Mouse (Mus musculus): ENCODE measurements around the gene Kif26b. TPM values are rescaled to one million over a fixed set of nuclear protein-coding genes. Genes with fewer than 3 reads are reported as not detected.
A peak's percentile ranks its signal among the peaks of the same experiment; 100 is the strongest.

Gene Kif26b
- total RNA-seq, 2 experiments from 2014 or later = 1.4 to 2.5 TPM

DNA sequence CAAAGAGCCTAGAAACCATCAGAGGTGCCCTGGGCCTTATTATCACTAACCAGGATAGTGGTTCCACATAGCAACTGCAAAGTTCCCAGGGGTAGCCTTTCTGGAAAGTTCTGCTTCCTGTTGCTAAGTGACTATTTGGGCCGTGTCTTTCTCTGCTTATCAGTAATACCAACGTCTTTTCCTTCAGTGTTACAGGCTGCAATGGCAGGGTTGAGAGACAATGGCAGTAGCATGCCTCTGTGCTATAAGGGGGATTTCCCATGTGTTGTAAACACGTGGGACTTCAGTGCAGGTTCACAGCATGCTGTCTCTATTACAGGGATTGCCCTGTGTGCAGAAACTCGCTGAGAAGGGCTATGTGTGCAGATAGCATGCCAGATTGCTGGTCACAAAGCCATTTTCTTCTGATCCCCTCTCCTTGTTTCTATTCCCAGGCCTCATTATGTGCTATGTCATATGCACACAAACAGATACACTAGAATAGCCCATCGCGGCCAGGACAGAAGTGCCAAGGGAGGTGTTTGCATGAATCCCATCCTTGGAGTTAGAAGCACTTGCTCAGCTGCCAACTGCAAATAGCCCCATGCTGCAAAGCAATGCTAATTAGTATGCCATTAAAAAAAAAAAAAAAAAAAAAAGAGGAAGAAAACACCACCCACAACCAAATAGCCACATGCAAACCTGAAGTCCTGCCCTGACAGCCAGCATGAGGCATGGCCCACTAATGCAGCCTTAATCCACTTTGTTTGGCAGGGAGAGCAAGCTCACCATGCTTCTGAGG lies 384.2 kb downstream of the Kif26b start:
- DNase-seq = no peak

DNA sequence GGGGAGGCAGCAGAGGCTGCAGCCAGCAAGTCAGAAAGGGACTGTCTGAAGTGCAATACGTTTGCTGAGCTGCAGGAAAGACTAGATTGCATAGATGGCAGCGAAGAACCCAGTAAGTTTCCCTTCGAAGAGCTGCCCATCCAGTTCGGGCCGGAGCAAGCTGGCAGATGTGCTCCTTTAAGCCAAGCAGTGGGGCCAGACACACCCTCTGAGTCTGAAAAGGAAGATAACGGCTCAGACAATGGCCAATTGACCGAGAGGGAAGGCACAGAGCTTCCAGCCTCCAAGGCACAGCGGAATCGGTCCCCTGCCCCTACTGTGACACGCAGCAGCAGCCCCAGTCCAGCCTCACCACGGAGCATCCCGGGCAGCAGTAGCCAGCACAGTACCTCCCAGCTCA lies 386.1 kb downstream of the Kif26b start:
- DNase-seq = no peak

DNA sequence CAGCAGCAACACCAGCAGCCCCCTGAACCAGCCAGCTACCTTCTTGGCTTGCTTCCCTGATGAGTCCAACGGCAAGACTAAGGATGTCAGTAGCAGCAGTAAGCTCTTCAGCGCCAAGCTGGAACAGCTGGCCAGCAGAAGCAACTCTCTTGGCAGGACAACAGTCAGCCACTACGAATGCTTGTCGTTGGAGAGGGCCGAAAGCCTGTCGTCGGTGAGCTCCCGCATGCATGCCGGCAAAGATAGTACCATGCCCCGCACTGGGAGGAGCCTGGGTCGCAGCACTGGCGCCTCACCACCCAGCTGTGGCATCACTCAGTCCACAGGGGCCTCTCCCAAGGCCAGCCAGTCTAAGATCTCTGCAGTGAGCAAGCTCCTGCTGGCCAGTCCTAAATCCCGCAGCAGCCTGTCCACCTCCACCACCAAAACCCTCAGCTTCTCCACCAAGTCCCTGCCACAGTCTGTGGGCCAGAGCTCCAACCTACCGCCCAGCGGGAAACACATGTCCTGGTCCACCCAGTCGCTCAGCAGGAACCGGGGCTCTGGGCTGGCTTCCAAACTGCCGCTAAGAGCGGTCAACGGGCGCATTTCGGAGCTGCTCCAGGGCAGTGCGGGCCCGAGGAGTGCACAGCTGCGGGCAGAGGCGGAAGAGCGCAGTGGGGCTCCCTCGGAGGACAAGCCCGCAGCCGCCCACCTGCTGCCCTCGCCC lies 388.4 kb downstream of the Kif26b start:
- peak; percentile 50 to 52 for DNase-seq

DNA sequence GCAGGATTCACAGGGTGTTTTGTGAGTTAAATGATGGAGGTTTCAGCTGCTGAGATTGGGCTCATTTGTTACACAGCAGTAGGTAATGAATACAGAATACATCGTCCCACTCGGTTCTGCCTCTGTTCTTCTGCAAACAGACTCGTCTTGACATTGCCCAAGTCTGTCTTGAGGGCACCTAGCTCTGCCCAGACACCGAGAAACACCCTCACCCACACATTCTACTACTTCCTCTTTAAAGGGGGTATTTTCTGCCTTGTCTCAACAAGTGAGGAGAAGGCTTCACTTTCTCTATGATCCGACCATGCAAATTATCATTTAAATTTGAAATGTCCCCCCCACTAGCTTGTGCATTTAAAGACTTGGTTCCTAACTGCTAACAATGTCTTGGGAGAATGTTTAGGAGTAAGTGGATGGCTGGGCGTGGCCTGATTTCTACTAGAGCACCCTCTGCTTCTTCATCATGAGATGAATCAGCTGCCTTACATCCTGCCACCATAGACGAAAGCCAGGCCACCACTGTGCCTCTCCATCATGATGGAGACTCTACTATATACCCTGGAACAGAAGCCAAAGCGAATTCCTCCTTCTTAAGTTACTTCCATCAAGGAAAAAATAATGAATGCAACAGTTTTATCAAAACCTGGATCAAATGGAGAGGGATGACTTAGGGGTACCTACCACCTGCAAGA lies 395.7 kb downstream of the Kif26b start:
- no peak for DNase-seq

DNA sequence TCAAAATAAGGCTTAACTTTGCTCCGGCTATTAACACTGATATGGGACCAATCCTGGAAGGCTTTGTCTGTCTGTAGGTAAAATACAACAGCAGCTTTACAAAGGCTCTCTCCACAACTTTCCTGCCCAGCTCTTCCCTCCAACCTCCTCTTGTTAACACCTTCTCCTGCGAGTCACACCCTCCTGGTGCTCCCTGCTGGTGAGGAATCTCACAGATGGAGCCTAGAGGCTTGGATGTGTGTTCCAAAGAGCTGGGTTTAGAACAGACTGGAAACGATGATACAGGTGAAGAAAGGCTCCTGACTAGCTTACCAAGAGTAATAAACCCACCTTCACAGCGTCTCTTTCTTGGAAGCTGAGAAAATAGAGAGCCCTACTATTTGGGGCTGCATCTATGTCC lies 400.6 kb downstream of the Kif26b start:
- DNase-seq = no peak

DNA sequence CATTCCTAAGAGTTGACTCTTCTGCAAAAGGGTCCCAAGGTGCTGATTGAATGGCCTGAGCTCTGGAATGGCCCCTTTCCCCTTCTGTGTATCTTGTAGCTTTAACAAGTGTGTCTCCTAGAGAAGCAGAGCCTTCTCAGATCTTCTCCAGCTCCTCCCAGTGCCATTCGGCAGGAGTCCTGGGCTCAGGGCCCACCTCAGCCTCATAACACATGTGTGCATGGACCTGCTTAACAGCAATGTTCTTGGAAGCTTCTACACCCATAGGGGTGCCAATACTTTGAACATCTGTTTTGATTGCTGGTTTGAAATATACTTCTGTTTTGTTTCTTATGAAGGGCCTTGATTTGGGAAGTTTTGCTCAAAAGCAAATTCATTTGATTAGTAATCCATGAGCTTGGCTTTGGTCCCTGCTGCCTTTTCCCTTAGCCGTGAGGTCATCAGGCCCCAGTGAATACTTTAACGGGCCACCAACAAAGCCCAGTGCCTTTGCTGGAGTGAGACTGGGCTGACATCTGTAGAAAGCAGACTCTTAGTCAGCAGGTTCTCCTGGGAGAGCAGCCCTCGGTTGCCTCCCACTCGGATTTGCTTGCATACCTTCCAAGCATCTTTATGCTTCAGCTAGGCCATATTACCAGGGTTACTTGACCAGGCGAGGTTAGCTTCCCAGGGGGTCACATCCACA lies 405.2 kb downstream of the Kif26b start:
- DNase-seq = no peak

DNA sequence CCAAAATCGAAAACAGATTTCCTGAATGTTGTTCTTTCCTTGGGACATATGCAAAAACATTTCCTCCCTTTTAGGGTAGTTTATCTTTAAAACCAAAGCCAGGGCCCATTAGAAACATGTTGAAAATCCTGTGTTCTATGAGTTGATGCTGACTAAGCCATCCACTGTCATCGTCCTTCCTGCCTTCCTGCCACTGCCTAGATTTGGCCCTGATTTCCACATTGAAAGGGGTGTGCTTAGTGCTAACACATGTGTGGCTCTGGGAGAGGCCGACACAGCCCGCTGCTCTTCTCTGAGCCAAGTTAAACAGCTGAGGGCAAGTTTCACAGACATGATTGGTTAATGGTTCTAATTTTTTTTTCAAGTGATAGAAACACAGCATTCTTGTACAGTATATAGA lies 407.5 kb downstream of the Kif26b start:
- no peak for DNase-seq

DNA sequence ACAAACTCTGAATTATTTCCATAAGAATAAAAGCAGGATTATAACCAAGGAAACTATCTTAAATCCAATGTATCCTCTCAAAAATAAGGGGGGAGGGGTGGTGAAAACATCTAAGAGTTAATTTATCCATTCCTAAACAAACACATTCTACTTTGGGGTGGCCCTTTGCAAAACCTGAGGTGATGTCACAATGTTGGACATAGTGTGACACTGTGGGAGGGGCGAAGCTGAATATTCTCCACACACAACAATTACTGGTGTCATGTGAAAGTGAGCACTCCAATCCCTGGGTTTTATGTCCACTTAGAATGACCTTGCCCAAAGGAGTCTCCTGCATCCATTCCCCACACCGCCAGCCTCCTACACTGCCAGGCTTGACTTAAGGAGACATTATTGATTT lies 408.1 kb downstream of the Kif26b start:
- DNase-seq = no peak

DNA sequence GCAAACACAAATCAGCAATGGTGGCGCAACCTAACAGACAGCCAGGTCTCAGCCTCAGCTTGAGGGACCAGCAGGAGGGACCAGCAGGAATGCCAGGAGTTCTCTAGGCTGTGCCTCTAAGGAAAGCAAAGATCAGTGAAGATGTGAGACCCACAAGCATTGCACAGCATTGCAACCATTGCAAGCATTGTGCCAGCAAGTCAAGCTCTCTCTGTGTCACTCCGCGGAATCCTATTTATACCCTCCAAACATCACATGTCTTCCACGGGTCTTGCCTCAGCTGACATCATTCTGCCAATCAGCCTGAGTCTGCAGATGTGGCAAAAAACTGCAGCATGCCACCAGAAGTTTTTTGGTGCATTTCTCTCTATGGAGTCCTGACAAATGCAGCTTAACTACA lies 411.4 kb downstream of the Kif26b start:
- no peak for DNase-seq

DNA sequence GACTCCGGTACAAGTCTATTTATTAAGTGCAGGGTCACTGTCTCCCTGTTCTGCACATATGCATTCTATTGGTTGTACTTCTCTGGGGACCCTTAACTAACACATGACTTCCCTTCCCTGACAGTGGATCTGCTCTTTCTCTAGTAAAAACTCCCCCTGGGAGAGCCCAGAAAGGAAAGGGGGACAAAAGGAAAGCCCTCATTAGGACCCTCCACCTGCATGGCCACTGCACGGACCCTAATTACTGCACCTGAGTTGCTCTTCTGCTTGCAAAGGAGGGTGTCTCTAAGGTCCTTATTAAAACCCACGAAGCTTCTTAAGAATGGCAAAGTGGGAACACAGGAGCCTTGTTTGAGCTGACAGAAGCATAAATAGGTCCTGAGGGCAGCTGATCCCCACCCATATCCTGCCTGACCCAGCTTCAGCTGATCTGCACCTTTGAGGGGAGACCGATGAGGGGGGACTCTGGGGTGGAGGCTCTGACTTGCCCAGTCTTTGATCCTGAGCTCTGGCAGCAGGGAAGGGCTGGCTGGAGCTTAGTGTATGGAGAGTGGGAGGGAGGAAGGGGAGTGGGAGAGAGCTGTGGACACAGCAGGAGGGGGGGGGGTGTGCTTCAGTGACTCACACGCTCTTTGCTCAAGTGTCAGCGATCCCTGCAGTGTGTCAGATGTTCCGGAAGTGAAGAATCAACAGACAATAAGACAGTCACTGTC lies 413.5 kb downstream of the Kif26b start:
- DNase-seq = no peak

DNA sequence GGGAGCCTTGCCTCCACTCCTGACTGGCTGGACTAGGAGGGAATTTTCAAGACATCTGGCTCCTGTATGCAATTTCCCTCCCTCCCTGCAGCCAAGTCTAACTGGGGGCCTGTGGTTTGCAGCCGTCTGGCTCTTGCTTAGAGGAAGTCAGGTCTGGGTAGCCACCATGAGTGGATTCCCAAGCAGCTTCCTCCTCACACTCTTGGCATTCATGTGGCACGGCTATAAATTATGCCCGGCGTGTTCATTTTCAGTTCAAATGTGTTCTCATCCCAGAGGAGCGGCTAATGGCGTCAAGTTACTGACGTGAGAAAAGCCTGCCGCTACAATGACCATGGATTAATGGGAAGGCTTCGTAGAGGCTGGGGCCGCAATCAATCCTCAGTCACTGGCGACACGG lies 424.0 kb downstream of the Kif26b start:
- DNase-seq = no peak

DNA sequence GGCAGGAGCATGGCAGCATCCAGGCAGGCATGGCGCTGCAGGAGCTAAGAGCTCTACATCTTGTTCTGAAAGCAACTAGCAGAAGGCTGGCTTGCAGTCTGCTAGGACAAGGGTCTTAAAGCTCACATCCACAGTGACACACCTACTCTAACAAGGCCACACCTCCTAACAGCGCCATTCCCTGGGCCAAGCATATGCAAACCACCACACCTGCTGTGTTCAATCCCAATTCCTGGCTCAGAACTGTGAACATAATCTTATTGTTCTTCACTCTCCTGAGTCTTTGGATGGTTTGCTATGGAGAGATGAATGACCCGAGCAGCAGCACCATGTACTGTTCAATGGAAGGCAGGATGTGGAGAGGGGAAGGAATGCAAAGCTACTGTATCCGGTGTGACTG lies 429.7 kb downstream of the Kif26b start:
- DNase-seq = no peak

DNA sequence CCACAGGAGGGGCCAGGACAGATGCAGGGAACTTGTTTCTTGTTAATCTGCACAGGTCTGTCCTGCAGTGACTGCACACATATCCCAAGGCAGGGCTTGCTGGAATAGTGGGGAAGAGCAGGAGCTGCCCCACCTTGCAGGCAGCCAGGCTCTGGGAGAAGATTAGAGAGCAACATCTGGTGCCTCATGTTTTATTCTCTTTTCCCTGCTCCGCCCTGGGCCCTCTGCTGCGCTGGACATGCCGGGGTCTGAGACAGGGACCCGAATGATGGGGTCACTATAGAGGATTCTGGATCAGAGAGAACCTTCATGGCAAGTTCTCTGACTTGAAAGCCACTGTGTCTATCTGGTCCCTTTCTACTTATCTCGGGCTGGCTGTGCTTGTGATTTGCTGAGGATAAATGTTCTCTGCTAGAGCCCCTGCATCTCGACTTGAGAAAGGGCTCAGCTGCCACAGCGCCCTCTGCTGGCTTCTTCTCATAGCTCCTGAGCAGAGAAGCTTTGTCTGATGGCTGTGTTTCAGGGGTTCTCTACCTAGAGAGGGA lies 431.2 kb downstream of the Kif26b start:
- peak; percentile 75 to 82 for DNase-seq

DNA sequence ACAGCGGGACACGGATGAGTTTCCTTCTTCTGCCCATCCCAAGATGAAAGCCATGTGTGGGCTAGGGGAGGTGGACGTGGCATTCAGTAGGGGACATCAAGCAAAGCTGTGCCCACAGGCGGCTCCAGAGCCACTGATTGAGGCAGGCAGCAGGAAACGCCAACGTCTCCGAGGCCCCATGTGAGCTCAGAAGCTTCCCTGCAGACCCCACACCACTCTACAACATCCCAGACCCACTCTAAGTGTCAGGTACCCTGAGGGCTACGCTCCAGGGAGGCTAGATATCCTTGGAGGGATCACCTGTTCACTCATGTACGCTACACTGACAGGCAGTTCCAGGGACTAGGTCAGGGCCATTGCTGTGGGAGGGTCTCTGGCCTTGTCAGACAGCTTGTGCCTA lies 432.7 kb downstream of the Kif26b start:
- DNase-seq = no peak

DNA sequence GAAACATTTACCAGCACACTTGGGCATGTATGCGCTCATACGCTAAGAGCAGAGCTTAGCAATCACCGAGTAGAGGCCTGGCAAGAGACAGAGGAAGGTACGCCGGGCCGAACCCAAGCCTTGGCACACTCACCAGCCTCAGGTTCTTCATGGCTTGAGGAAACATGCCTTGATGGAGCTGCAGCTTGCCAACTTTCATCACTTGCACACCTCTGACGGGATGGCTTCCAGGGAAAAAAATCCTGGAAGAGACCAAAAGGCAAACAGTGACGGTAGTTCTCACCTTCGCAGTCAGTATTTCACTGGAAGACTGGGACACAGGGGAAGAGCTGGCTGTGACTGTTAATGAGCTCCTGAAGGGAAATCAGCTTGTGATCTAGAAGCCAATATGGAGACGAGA lies 443.1 kb downstream of the Kif26b start:
- DNase-seq = no peak

DNA sequence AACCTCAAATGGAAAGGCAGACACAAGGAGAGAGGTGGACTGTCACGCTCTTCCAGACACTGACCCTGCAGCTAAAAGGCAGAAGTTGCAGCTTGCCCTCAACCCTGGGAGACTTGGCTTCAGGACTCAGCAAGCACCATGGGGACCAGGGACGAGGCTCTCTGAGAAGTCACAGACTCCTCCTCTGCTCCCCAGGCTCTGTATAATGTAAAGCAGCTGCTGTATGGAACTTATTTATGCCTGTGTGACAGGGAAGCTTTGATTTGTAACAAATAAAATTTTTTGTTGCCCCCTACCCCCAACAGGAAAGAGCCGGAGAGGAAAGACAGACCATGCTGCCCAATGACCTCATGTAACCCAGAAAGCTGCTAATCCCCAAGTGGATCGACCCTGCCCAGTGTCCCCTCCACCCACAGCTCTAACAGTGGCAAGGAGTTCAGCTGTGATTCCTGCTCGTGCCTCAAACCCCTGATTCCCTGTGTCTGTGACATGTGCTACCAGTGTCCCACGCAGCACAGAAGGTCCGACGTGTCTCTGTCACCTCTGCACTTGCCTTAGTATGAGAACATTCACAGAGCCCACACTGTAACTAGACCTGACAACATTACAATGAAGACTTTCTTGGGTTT lies 449.8 kb downstream of the Kif26b start:
- DNase-seq = no peak

DNA sequence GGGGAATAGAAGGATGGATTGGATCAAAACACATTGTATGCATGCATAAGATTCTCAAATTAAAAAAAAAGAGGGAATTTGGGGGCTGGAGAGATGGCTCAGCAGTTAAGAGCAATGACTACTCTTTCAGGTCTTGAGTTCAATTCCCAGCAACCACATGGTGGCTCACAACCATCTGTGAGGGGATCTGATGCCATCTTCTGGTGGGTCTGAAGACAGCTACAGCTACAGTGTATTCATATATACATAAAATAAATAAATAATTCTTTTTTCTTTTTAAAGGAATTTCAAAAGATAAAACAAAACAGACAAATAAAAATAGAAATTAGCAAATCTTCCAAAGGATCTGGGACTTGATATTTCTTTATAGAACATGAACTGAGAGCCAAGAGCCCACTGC lies 451.3 kb downstream of the Kif26b start:
- no peak for DNase-seq

DNA sequence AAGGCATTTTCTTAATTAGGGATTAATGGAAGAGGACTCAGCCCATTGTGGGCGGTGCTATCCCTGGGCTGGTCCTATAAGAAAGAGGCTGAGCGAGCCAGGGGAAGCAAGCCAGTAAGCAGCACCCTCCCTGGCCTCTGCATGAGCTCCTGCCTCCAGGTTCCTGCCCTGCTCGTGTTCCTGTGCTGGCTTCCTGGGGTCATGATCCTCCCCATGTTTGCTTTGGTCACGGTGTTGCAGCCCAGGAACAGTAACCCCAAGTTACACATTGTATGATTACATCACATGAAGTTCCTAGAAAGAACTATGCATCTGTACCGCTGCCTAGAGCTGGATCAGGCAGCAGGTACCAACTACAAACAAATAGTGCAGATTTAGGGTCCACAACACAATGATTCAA lies 452.7 kb downstream of the Kif26b start:
- DNase-seq = no peak

DNA sequence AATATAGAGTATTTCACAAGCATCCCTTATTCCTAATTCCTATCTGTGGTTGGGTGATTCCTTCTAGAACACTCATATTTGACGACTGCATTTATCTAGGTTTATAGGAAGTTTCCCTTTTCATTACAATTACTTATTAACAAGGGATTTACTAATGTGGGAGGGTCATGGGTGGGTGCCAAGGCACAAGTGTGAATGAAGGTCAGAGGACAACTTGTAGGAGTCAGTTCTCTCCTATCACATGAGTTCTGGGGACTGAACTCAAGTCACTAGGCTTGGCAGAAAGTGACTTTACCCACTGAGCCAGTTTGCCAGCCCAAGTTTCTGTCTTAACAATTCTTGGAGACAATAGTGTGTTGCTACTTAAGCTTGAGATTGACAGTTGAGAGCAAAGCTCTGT lies 459.3 kb downstream of the Kif26b start:
- DNase-seq = no peak
